Mouse (Mus musculus) retina, postnatal 7 days (tissue): ENCODE data around the gene Rngtt.
"Not testable (repeated sequence)": the region's sequence is repeated elsewhere in the genome, so short reads cannot be mapped to it uniquely, and the experiment has no call there.

ENCODE experiments used
- DNase-seq: peaks from one replicate; pipeline ENCODE4 v3.0.0-alpha.2; 2012; ENCODE audit warnings: low read depth, low spot score

The Rngtt gene

GRCm38 (mm10) chr4:33441864-33442263, 131.8 kb downstream of the Rngtt start:
- no peak for DNase-seq

GRCm38 (mm10) chr4:33446265-33446664, 136.2 kb downstream of the Rngtt start:
- DNase-seq, result no peak

GRCm38 (mm10) chr4:33446881-33447280, 136.8 kb downstream of the Rngtt start:
- DNase-seq, result no peak

- not testable (repeated sequence) for DNase-seq
Measured at GRCm38 (mm10) chr4:33450356-33450755, 140.2 kb downstream of the Rngtt start.

DNA sequence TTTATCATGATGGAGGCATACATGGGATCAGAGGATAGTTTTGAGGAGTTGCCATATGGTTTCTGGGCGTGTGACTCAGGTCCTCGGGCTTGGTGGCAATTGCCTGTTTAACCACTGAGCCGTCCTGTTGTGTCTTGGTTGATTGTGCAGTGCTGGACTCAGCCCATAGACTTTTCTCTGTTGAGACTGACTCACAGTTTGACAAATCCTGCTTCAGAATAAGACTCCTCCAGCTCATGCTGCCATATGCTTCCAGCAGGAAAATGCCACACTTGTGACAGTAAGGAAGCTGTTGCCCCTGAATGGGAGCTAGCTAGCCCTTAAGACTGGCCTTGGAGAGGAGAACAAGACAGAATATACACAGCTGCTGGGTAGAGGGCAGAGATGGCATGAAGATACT, 149.7 kb downstream of the Rngtt start:
- no peak for DNase-seq

GRCm38 (mm10) chr4:33464432-33464831, 154.3 kb downstream of the Rngtt start:
- DNase-seq, result no peak

DNA sequence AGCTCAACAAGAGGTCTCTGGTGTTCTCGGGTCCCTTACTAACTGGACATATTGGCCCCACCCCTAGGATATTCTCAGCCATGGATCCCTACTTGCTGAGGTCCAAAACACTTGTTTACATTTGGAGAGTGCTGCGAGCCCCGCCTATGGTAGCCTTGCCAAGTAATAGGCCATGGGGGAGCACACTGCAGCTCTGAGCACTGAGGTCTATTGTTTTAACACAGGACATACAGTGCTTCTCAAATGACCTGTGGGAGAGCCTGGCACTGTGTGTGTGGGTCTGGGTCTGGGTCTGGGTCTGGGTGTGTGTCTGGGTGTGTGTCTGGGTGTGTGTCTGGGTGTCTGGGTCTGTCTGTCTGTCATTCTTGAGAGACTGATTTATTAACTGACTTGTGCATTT, 155.8 kb downstream of the Rngtt start:
- no peak for DNase-seq

GRCm38 (mm10) chr4:33466970-33467399, 156.9 kb downstream of the Rngtt start:
- DNase-seq, result no peak

DNA sequence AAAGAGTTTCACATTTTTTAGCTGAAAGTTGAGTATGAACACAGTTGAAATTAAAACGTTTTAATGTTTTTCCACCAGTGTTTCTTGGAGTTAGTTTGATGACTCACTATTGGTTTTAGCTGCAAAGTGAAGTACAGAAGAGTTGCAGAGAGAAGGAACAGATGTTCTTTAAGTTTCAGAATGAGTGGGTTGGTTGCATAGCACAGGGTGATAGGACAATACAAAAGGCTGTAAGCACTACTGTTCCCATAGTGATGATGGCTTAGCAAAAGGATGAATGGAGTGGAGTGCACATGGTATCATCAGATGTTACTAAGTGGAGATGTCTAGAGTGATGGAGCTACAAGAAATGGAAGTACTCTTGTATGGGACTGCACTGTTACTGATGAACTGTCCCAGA, 157.5 kb downstream of the Rngtt start:
- DNase-seq, result no peak

- DNase-seq, result no peak
Measured at GRCm38 (mm10) chr4:33468151-33468550, 158.0 kb downstream of the Rngtt start.

GRCm38 (mm10) chr4:33470671-33471302, 160.7 kb downstream of the Rngtt start:
- no peak for DNase-seq

DNA sequence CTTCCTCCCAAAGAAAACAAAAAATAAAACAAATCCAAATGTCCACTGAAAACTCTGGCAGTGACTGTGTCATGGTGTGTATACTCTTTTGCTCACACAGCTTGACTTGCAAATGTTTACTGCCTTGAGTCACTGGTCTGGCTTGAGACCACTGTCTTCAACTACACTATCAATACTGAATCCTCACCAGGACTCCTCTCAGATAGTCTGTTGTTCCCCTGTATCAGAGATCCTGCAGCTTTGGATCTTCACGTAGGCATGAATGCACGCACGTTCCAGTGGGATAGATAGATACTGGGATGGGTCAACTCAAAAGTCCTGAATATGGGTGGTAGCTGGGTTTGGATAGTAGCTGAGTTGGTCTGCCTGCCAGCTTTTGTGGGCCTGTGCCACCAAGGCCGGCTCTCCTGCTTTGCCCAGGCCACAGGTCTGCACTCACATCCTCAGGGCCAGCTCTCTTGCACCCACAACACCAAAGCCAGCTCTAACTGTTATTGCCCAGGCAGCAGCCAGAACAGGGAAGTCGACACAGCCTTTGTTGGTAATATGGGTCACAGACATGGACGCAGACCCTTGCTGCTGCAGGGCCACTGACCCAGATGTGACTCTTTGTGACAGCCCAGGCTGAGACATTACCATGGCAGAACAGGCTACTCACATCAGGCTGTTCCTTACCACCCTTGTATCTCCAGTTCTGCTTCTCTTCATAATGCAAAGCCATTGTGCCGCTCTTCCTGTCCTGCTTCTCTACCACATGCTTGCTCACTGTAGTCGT, 168.1 kb downstream of the Rngtt start:
- DNase-seq, result no peak

GRCm38 (mm10) chr4:33481721-33482120, 171.6 kb downstream of the Rngtt start:
- DNase-seq, result no peak

- DNase-seq, result no peak
Measured at GRCm38 (mm10) chr4:33486050-33486449, 175.9 kb downstream of the Rngtt start.

DNA sequence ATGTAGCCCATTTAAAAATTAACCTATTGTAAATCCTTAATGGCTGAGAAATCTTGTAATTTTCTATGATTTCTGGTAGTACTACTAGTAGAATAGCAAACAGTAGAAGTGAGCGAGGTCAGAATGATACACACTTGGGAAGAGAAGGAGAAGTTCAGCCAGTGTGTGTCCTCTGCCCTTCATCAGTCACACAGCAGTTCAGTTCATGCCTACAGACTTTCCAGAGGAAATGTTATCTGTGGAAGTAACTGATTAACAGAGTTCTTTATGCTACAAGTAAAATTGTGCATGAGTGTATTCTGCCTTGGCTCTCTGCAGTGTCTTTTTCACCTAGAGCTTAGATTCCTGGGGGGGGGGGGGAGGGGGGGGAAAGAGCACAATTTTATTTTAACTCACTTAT, 181.0 kb downstream of the Rngtt start:
- DNase-seq, result no peak

GRCm38 (mm10) chr4:33494377-33494776, 184.3 kb downstream of the Rngtt start:
- no peak for DNase-seq

DNA sequence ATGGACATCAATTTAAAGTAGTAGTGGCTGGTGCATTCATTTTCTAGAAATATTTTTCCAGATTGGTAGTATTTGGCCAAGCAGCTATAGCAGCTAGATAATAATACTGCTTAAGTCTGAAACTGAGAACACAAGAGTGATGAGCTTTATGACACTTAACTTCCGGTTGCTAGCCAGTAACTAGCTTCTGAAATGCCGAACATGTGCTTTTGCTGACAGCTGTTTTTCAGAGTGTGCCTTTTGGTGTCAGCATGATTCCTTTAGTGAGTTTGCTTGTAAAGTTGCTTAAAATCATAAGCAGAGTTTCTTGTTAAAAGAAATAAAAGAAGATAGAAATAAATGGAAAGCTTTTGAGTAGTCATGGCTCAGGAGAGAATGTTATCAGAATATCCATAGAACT, 186.9 kb downstream of the Rngtt start:
- no peak for DNase-seq

DNA sequence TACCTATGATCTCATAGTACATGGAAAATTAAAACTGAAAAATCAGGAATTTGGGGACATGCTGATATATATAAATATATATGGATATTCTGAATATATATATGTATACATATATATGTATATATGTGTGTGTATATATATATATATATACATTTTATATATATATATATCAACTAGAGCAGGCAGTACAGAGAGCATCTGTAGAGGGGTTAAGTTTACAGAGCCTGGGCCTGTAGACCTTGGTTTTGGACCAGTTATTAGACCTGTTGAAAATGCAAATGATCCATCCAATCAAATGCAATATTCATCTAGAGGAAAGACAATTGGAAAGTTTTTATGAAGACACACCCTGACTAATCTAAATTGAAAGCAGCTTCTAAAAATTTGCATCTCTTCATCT, 187.5 kb downstream of the Rngtt start:
- DNase-seq, result no peak

DNA sequence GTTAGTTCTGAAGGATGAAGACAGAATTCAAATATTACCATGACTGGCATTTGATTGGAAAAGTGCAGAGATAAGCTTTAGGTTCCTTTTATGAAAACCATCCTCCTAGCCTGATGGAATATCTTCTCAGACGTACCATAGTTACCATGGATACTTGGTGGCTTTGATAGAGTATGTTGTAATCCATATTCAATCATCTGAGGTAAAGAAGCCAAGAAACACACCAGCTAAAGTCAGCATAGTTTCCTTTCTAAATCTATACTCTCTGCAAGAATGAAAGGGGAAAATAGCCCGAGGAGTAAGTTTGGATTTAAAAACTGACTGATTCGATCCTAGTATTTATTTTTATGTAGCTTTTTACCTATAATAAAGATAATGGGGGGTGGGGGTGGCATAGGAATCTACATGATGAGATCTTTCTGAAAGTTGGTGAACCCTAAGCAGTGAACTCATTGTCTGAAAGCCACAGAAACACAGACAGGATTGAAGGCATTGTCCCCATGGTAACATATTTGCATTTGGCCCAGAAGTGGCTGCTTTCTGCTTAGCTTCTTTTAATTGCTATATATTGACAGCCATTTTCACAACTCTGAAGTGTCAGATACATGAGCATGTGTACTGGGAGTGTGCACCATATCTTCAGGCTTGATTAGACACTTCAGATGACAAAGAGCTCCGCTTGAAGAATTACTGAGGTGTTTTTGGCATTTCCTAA, 188.2 kb downstream of the Rngtt start:
- no peak for DNase-seq

GRCm38 (mm10) chr4:33506638-33507037, 196.5 kb downstream of the Rngtt start:
- DNase-seq, result no peak

- DNase-seq, result no peak
Measured at GRCm38 (mm10) chr4:33510544-33510943, 200.4 kb downstream of the Rngtt start.

- no peak for DNase-seq
Measured at GRCm38 (mm10) chr4:33513421-33513820, 203.3 kb downstream of the Rngtt start.
